Mouse (Mus musculus): ENCODE measurements around the gene Phldb2. TPM values are rescaled to one million over a fixed set of nuclear protein-coding genes. Genes with fewer than 3 reads are reported as not detected.

Gene Phldb2
- polyA plus RNA-seq, 1 experiment from 2014 or later: 40.2 TPM

GRCm38 (mm10) chr16:45880101-45880751 lies 73.2 kb downstream of the Phldb2 start:
- DNase-seq (ENCODE audit: low spot score): no peak
- H3K9ac ChIP-seq (ENCODE audit: low read depth, low read length): no peak overlapping the region
- no peak overlapping the region for H3K27ac ChIP-seq (replicated peaks; ENCODE audit: low read depth, low read length)
- no peaks in the 10 kb centered on the region for H3K27me3 ChIP-seq (replicated peaks; ENCODE audit: control insufficient read depth, insufficient read depth, low read length)
- H3K9me3 ChIP-seq (ENCODE audit: control insufficient read depth, low read length): no peaks in the 10 kb centered on the region
- no peaks in the 10 kb centered on the region for H3K4me1 ChIP-seq (ENCODE audit: control insufficient read depth, insufficient read depth, low read length)
- no peaks in the 10 kb centered on the region for H3K36me3 ChIP-seq (ENCODE audit: control insufficient read depth, insufficient read depth, low read length)
- H3K4me2 ChIP-seq (ENCODE audit: low read depth, low read length): no peak overlapping the region
- ATAC-seq (ENCODE audit: low read depth): no peak
- no peak overlapping the region for H3K4me3 ChIP-seq (ENCODE audit: low read depth, low read length)
- WGBS: 82% methylated on average over 6 of the region's 6 CpGs

- no peak overlapping the region for H3K27ac ChIP-seq (replicated peaks; ENCODE audit: low read depth, low read length)
- WGBS: 39% methylated on average over 1 of the region's 1 CpGs
These were observed 75.7 kb downstream of the Phldb2 start for GRCm38 (mm10) chr16:45877739-45878138.

GRCm38 (mm10) chr16:45877171-45877570 lies 76.2 kb downstream of the Phldb2 start:
- Histone ChIP-seq H3K4me3 (ENCODE audit: low read depth, low read length) (no peak overlapping the region), H3K4me2 (ENCODE audit: low read depth, low read length) (no peak overlapping the region), H3K27me3 (replicated peaks; ENCODE audit: control insufficient read depth, insufficient read depth, low read length) (no peaks in the 10 kb centered on the region), H3K9ac (ENCODE audit: low read depth, low read length) (no peak overlapping the region), H3K27ac (replicated peaks; ENCODE audit: low read depth, low read length) (no peak overlapping the region), H3K9me3 (ENCODE audit: control insufficient read depth, low read length) (no peaks in the 10 kb centered on the region), H3K4me1 (ENCODE audit: control insufficient read depth, insufficient read depth, low read length) (no peaks in the 10 kb centered on the region), H3K36me3 (ENCODE audit: control insufficient read depth, insufficient read depth, low read length) (no peaks in the 10 kb centered on the region)
- ATAC-seq (ENCODE audit: low read depth) (peak; percentile 65), DNase-seq (ENCODE audit: low spot score) (peak; percentile 54)
- 65% methylated on average over 5 of the region's 5 CpGs for WGBS

More at GRCm38 (mm10) chr16:45877739-45878138, 75.7 kb downstream of the Phldb2 start:
- Histone ChIP-seq H3K36me3 (ENCODE audit: control insufficient read depth, insufficient read depth, low read length) (no peaks in the 10 kb centered on the region), H3K9ac (ENCODE audit: low read depth, low read length) (no peak overlapping the region), H3K4me3 (ENCODE audit: low read depth, low read length) (no peak overlapping the region), H3K27me3 (replicated peaks; ENCODE audit: control insufficient read depth, insufficient read depth, low read length) (no peaks in the 10 kb centered on the region), H3K4me2 (ENCODE audit: low read depth, low read length) (no peak overlapping the region), H3K4me1 (ENCODE audit: control insufficient read depth, insufficient read depth, low read length) (no peaks in the 10 kb centered on the region), H3K9me3 (ENCODE audit: control insufficient read depth, low read length) (no peaks in the 10 kb centered on the region)
- ATAC-seq (ENCODE audit: low read depth) (no peak), DNase-seq (ENCODE audit: low spot score) (no peak)

GRCm38 (mm10) chr16:45873397-45873796 lies 80.0 kb downstream of the Phldb2 start:
- no peak for DNase-seq (ENCODE audit: low spot score)
- no peaks in the 10 kb centered on the region for H3K9me3 ChIP-seq (ENCODE audit: control insufficient read depth, low read length)
- no peak overlapping the region for H3K4me3 ChIP-seq (ENCODE audit: low read depth, low read length)
- H3K27ac ChIP-seq (replicated peaks; ENCODE audit: low read depth, low read length): no peak overlapping the region
- H3K36me3 ChIP-seq (ENCODE audit: control insufficient read depth, insufficient read depth, low read length): no peaks in the 10 kb centered on the region
- no peak overlapping the region for H3K9ac ChIP-seq (ENCODE audit: low read depth, low read length)
- H3K27me3 ChIP-seq (replicated peaks; ENCODE audit: control insufficient read depth, insufficient read depth, low read length): no peaks in the 10 kb centered on the region
- 0 out of 2 replicates have a peak, but pooled peaks have one; percentile 15 for ATAC-seq (ENCODE audit: low read depth)
- 62% methylated on average over 4 of the region's 4 CpGs for WGBS
- H3K4me2 ChIP-seq (ENCODE audit: low read depth, low read length): no peak overlapping the region
- H3K4me1 ChIP-seq (ENCODE audit: control insufficient read depth, insufficient read depth, low read length): 0 out of 2 replicates have a peak, but pooled peaks cover 2% of the 10 kb centered on the region

- Histone ChIP-seq H3K4me1 (ENCODE audit: control insufficient read depth, insufficient read depth, low read length) (0 out of 2 replicates have a peak, but pooled peaks cover 2% of the 10 kb centered on the region), H3K36me3 (ENCODE audit: control insufficient read depth, insufficient read depth, low read length) (no peaks in the 10 kb centered on the region), H3K4me3 (ENCODE audit: low read depth, low read length) (no peak overlapping the region), H3K27me3 (replicated peaks; ENCODE audit: control insufficient read depth, insufficient read depth, low read length) (no peaks in the 10 kb centered on the region), H3K9ac (ENCODE audit: low read depth, low read length) (no peak overlapping the region), H3K9me3 (ENCODE audit: control insufficient read depth, low read length) (no peaks in the 10 kb centered on the region), H3K4me2 (ENCODE audit: low read depth, low read length) (no peak overlapping the region), H3K27ac (replicated peaks; ENCODE audit: low read depth, low read length) (no peak overlapping the region)
- ATAC-seq (ENCODE audit: low read depth): no peak
- 67% methylated on average over 10 of the region's 10 CpGs for WGBS
- no peak for DNase-seq (ENCODE audit: low spot score)
These were observed 82.0 kb downstream of the Phldb2 start for GRCm38 (mm10) chr16:45871286-45871976.

- 44% methylated on average over 2 of the region's 2 CpGs for WGBS
- Histone ChIP-seq H3K4me2 (ENCODE audit: low read depth, low read length) (no peak overlapping the region), H3K9ac (ENCODE audit: low read depth, low read length) (no peak overlapping the region), H3K4me3 (ENCODE audit: low read depth, low read length) (no peak overlapping the region), H3K36me3 (ENCODE audit: control insufficient read depth, insufficient read depth, low read length) (no peaks in the 10 kb centered on the region), H3K4me1 (ENCODE audit: control insufficient read depth, insufficient read depth, low read length) (0 out of 2 replicates have a peak, but pooled peaks cover 2% of the 10 kb centered on the region), H3K9me3 (ENCODE audit: control insufficient read depth, low read length) (no peaks in the 10 kb centered on the region), H3K27ac (replicated peaks; ENCODE audit: low read depth, low read length) (no peak overlapping the region), H3K27me3 (replicated peaks; ENCODE audit: control insufficient read depth, insufficient read depth, low read length) (no peaks in the 10 kb centered on the region)
- DNase-seq (ENCODE audit: low spot score) (no peak), ATAC-seq (ENCODE audit: low read depth) (no peak)
These were observed 82.7 kb downstream of the Phldb2 start for GRCm38 (mm10) chr16:45870651-45871050.

GRCm38 (mm10) chr16:45869044-45869443 lies 84.4 kb downstream of the Phldb2 start:
- Histone ChIP-seq H3K4me1 (ENCODE audit: control insufficient read depth, insufficient read depth, low read length) (0 out of 2 replicates have a peak, but pooled peaks cover 2% of the 10 kb centered on the region), H3K36me3 (ENCODE audit: control insufficient read depth, insufficient read depth, low read length) (no peaks in the 10 kb centered on the region), H3K9ac (ENCODE audit: low read depth, low read length) (no peak overlapping the region), H3K27me3 (replicated peaks; ENCODE audit: control insufficient read depth, insufficient read depth, low read length) (no peaks in the 10 kb centered on the region), H3K9me3 (ENCODE audit: control insufficient read depth, low read length) (no peaks in the 10 kb centered on the region), H3K27ac (replicated peaks; ENCODE audit: low read depth, low read length) (no peak overlapping the region), H3K4me3 (ENCODE audit: low read depth, low read length) (no peak overlapping the region), H3K4me2 (ENCODE audit: low read depth, low read length) (no peak overlapping the region)
- DNase-seq (ENCODE audit: low spot score) (peak; percentile 67), ATAC-seq (ENCODE audit: low read depth) (0 out of 2 replicates have a peak, but pooled peaks have one; percentile 26)
- whole genome bisulfite sequencing: 34% methylated on average over 3 of the region's 3 CpGs

GRCm38 (mm10) chr16:45857277-45857863 lies 96.0 kb downstream of the Phldb2 start:
- no peaks in the 10 kb centered on the region for H3K36me3 ChIP-seq (ENCODE audit: control insufficient read depth, insufficient read depth, low read length)
- H3K27ac ChIP-seq (replicated peaks; ENCODE audit: low read depth, low read length): no peak overlapping the region
- DNase-seq (ENCODE audit: low spot score) (no peak), ATAC-seq (ENCODE audit: low read depth) (no peak)
- WGBS: 82% methylated on average over 5 of the region's 5 CpGs
- no peak overlapping the region for H3K4me3 ChIP-seq (ENCODE audit: low read depth, low read length)
- H3K9me3 ChIP-seq (ENCODE audit: control insufficient read depth, low read length): no peaks in the 10 kb centered on the region
- H3K4me2 ChIP-seq (ENCODE audit: low read depth, low read length): no peak overlapping the region
- no peaks in the 10 kb centered on the region for H3K4me1 ChIP-seq (ENCODE audit: control insufficient read depth, insufficient read depth, low read length)
- no peak overlapping the region for H3K9ac ChIP-seq (ENCODE audit: low read depth, low read length)
- H3K27me3 ChIP-seq (replicated peaks; ENCODE audit: control insufficient read depth, insufficient read depth, low read length): no peaks in the 10 kb centered on the region

Measured in embryonic facial prominence, embryonic 14.5 days (tissue).